Mouse (Mus musculus) hindbrain, embryonic 11.5 days (tissue): ENCODE measurements at regions not wholly inside any gene's neighbourhood (a gene's known extent, or its start where the extent isn't known, plus 50 kb on each side); places are given as distances from the start of the nearest gene placed in this dataset.

ENCODE experiments used
- ATAC-seq: fragments of 200-750 bp; cut with Nextera tagmentation; 2 replicates; pipeline ENCODE4 v1.8.0; 2017; ENCODE audit warnings: mild to moderate bottlenecking, moderate TSS enrichment, moderate library complexity; ENCODE audit not compliant: low FRiP score
- DNase-seq: peaks from one replicate; pipeline ENCODE4 v3.0.0-alpha.2; 2015; ENCODE audit warnings: low spot score
- H3K27ac ChIP-seq: fragments of 300-500 bp; sonication (generic); 2 replicates; pipeline ENCODE4 v1.5.1; 2014; ENCODE audit warnings: mild to moderate bottlenecking, low read depth, low read length
- H3K27me3 ChIP-seq: fragments of 300-500 bp; sonication (generic); 2 replicates; pipeline ENCODE4 v1.6.1; 2014; ENCODE audit warnings: mild to moderate bottlenecking, low read length, moderate library complexity, mixed read lengths; ENCODE audit not compliant: control insufficient read depth, insufficient read depth
- H3K36me3 ChIP-seq: fragments of 300-500 bp; sonication (generic); 2 replicates; pipeline ENCODE4 v1.6.1; 2014; ENCODE audit warnings: mild to moderate bottlenecking, low read length, moderate library complexity, mixed read lengths; ENCODE audit not compliant: control insufficient read depth, insufficient read depth
- H3K4me1 ChIP-seq: fragments of 300-500 bp; sonication (generic); replicated peaks from 2 replicates; pipeline ENCODE4 v1.6.1; 2014; ENCODE audit warnings: low read length, mixed read lengths; ENCODE audit not compliant: control insufficient read depth, insufficient read depth
- H3K4me2 ChIP-seq: fragments of 300-500 bp; sonication (generic); replicated peaks from 2 replicates; pipeline ENCODE4 v1.6.1; 2014; ENCODE audit warnings: mild to moderate bottlenecking, low read depth, low read length
- H3K4me3 ChIP-seq: fragments of 300-500 bp; sonication (generic); 2 replicates; pipeline ENCODE4 v1.5.1; 2014; ENCODE audit warnings: low read depth, low read length
- H3K9ac ChIP-seq: fragments of 300-500 bp; sonication (generic); 2 replicates; pipeline ENCODE4 v1.6.1; 2014; ENCODE audit warnings: low read depth, low read length
- H3K9me3 ChIP-seq: fragments of 300-500 bp; sonication (generic); 2 replicates; pipeline ENCODE4 v1.6.1; 2016; ENCODE audit warnings: low read length; ENCODE audit not compliant: control insufficient read depth
- WGBS: fragments of 180-500 bp; shearing (Covaris S2); extraction: QIAGEN DNeasy Blood & Tissue Kit; methylation state at CpG from one replicate; pipeline ENCODE4 v1.1.7; 2014; 5-methylcytosine and 5-hydroxymethylcytosine counted together

DNA sequence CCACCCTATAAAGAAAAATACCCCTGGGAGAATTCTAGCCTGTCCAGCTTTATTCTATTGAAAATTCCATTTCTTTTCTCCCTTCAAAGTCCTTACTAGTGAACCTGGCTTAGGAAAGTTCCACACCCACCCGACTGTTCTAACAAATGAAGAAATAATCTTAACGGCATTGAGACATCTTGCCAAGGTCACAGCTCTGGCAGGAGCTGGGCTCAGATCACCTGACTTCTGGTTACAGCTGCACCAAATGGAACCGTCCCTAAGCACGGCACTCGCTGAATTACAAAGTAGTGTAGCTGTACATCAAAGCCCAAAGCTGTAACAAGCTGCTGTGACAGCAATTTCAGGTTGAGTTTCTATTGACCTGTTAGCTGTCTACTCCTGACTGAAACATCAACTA lies 74.2 kb upstream of the Gm6657 start:
- no peak overlapping the region for H3K27ac ChIP-seq
- H3K36me3 ChIP-seq: no peaks in the 10 kb centered on the region
- no peak overlapping the region for H3K4me3 ChIP-seq
- no peak for DNase-seq
- H3K4me2 ChIP-seq: no peak overlapping the region
- H3K9ac ChIP-seq: no peak overlapping the region
- no peaks in the 10 kb centered on the region for H3K27me3 ChIP-seq
- ATAC-seq: no peak
- H3K4me1 ChIP-seq: no peaks in the 10 kb centered on the region
- WGBS: 77% methylated on average over 5 of the region's 5 CpGs
- no peaks in the 10 kb centered on the region for H3K9me3 ChIP-seq

- 89% methylated on average over 5 of the region's 5 CpGs for WGBS
Measured at GRCm38 (mm10) chr12:78129130-78129845, 64.8 kb upstream of the Gm6657 start.

DNA sequence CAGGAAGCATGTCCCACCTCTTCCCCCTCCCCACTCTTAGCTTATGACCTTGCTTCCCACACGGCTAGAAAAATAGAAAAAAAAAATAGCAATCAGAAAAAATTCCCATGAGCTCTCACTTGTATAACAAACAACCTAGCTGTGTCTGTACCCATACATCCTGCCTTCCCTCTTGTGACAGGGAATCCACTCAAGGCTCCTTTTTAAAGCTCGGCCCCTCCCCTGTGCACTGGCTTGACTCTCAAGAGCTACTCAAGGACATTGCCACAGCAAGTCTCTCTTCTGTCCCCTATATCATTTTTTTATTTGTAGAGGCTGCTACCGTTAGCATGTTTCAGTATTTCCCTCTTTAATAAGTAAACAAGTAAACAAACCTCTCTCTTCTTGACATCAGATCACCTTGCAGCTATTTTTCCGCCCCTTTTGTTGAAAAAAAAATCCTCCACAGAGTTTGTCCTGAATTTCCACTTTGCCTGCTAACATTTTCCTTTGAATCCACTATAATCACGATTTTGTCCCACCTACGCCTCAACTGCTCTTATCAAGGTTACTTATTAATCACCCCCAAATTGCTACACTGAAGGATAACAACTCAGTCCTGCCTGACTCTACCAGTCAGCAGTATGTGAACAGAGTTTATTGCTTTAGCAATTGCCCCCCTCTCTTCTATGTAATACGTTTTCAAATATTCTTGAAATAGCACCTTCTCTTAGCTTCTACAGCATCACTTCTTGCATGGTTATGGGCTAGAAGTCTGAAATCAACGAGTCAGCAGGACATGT lies 61.8 kb upstream of the Gm6657 start:
- H3K4me1 ChIP-seq: no peaks in the 10 kb centered on the region
- H3K9me3 ChIP-seq: no peaks in the 10 kb centered on the region
- H3K27me3 ChIP-seq: no peaks in the 10 kb centered on the region
- no peak overlapping the region for H3K27ac ChIP-seq
- no peak overlapping the region for H3K9ac ChIP-seq
- no peak for ATAC-seq
- no peak overlapping the region for H3K4me2 ChIP-seq
- 81% methylated on average over 8 of the region's 8 CpGs for WGBS
- no peaks in the 10 kb centered on the region for H3K36me3 ChIP-seq
- no peak overlapping the region for H3K4me3 ChIP-seq
- DNase-seq: no peak

More at GRCm38 (mm10) chr12:78129130-78129845, 64.8 kb upstream of the Gm6657 start:
- Histone ChIP-seq H3K36me3 (no peaks in the 10 kb centered on the region), H3K9ac (no peak overlapping the region), H3K27me3 (no peaks in the 10 kb centered on the region), H3K4me2 (no peak overlapping the region), H3K9me3 (no peaks in the 10 kb centered on the region), H3K4me3 (no peak overlapping the region), H3K4me1 (no peaks in the 10 kb centered on the region), H3K27ac (no peak overlapping the region)
- DNase-seq: no peak
- no peak for ATAC-seq

DNA sequence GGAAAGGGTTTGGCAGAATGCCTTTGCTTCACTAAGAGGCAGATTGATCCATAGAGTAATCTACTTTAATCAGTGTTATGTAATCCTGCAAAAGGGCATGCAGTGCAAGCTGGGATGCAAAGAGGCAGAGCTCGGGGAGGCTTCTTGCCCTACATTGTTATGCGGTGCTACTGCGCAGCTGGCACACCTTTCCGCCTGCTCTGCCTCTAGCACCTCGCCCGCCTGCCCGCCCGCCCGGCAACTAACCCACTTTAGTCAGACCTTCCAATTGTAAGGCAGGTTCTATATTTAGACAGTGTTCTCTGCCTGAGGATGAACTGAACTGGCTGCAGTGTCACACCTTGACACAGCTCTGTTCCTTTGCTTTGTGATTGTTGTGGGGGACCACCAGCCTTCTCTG lies 60.7 kb upstream of the Gm6657 start:
- 88% methylated on average over 9 of the region's 9 CpGs for WGBS
- no peak for ATAC-seq
- no peak overlapping the region for H3K9ac ChIP-seq

GRCm38 (mm10) chr12:78133984-78134383 lies 60.1 kb upstream of the Gm6657 start:
- WGBS: 69% methylated on average over 4 of the region's 4 CpGs
- no peak overlapping the region for H3K4me2 ChIP-seq
- H3K36me3 ChIP-seq: no peaks in the 10 kb centered on the region
- no peak overlapping the region for H3K9ac ChIP-seq
- no peak for DNase-seq
- H3K9me3 ChIP-seq: no peaks in the 10 kb centered on the region
- H3K27ac ChIP-seq: no peak overlapping the region
- no peak overlapping the region for H3K4me3 ChIP-seq
- no peaks in the 10 kb centered on the region for H3K4me1 ChIP-seq
- H3K27me3 ChIP-seq: no peaks in the 10 kb centered on the region
- ATAC-seq: no peak

More for the DNA sequence above, 60.7 kb upstream of the Gm6657 start:
- no peak for DNase-seq
- Histone ChIP-seq H3K27me3 (no peaks in the 10 kb centered on the region), H3K4me1 (no peaks in the 10 kb centered on the region), H3K4me3 (no peak overlapping the region), H3K36me3 (no peaks in the 10 kb centered on the region), H3K27ac (no peak overlapping the region), H3K4me2 (no peak overlapping the region), H3K9me3 (no peaks in the 10 kb centered on the region)

GRCm38 (mm10) chr12:78137196-78137595 lies 56.8 kb upstream of the Gm6657 start:
- Histone ChIP-seq H3K9me3 (no peaks in the 10 kb centered on the region), H3K4me3 (no peak overlapping the region), H3K4me2 (no peak overlapping the region), H3K36me3 (no peaks in the 10 kb centered on the region), H3K27ac (no peak overlapping the region), H3K4me1 (no peaks in the 10 kb centered on the region), H3K9ac (no peak overlapping the region), H3K27me3 (no peaks in the 10 kb centered on the region)
- DNase-seq: no peak
- WGBS: 95% methylated on average over 3 of the region's 3 CpGs
- ATAC-seq: no peak

GRCm38 (mm10) chr12:78138467-78138866 lies 55.6 kb upstream of the Gm6657 start:
- no peaks in the 10 kb centered on the region for H3K4me1 ChIP-seq
- no peak overlapping the region for H3K4me3 ChIP-seq
- no peak overlapping the region for H3K4me2 ChIP-seq
- H3K27me3 ChIP-seq: no peaks in the 10 kb centered on the region
- H3K27ac ChIP-seq: no peak overlapping the region
- DNase-seq (no peak), ATAC-seq (no peak)
- H3K9me3 ChIP-seq: no peaks in the 10 kb centered on the region
- no peaks in the 10 kb centered on the region for H3K36me3 ChIP-seq
- H3K9ac ChIP-seq: no peak overlapping the region
- WGBS: 94% methylated on average over 1 of the region's 1 CpGs
